22 mouse cellular contexts compared by ENCODE assay signal in genomic region chr1:38454921-38455320, GRCm38 (mm10).
"Had no signal": no experiment of that assay in that cellular context is flagged by ENCODE, and none has a peak within 500 bp of the region (broad histone marks: within the 10 kb centered on the region; RNA-seq: fewer than 3 reads in every experiment).

No protein-coding gene starts in this region.

- H3K27ac ChIP-seq: lung, embryonic 15.5 days; macrophage; midbrain, embryonic 10.5 days; midbrain, embryonic 13.5 days; neural tube, embryonic 13.5 days; neural tube, embryonic 15.5 days had no signal

- ATAC-seq: liver, postnatal 0 days; lung, postnatal 0 days; midbrain, embryonic 13.5 days; midbrain, embryonic 16.5 days had no signal

- H3K9me3 ChIP-seq: lung, embryonic 15.5 days; megakaryocyte, embryonic 14.5 days; midbrain, embryonic 10.5 days; midbrain, embryonic 13.5 days; neural tube, embryonic 13.5 days; neural tube, embryonic 15.5 days had no signal

- DNase-seq: liver, postnatal 0 days; lung, adult 2 months; lung, postnatal 14 days; lung, postnatal 36 days; retina, postnatal 1 day; right cerebral cortex, adult 18-20 months; right cerebral cortex, postnatal 25 days; right cerebral cortex, postnatal 4 days; spleen, adult 18-20 months; thymus, adult 18-20 months; thymus, postnatal 14 days; thymus, postnatal 36 days had no signal

- H3K27me3 ChIP-seq: lung, embryonic 15.5 days; midbrain, embryonic 13.5 days; neural tube, embryonic 13.5 days; neural tube, embryonic 15.5 days had no signal

- H3K4me2 ChIP-seq: lung, embryonic 15.5 days; midbrain, embryonic 13.5 days; neural tube, embryonic 13.5 days; neural tube, embryonic 15.5 days had no signal

- H3K4me3 ChIP-seq: lung, embryonic 15.5 days; megakaryocyte, embryonic 14.5 days; midbrain, embryonic 10.5 days; midbrain, embryonic 13.5 days; myocyte; neural tube, embryonic 13.5 days; neural tube, embryonic 15.5 days had no signal

- H3K36me3 ChIP-seq: lung, embryonic 15.5 days; midbrain, embryonic 10.5 days; midbrain, embryonic 13.5 days; neural tube, embryonic 13.5 days; neural tube, embryonic 15.5 days had no signal

- H3K9ac ChIP-seq: liver, postnatal 0 days; lung, embryonic 15.5 days; midbrain, embryonic 13.5 days; neural tube, embryonic 13.5 days; neural tube, embryonic 15.5 days had no signal
